Mouse (Mus musculus): ENCODE results near the gene Wdr43.

The Wdr43 gene

GRCm38 (mm10) chr17:71707715-71708114 lies 92.0 kb downstream of the Wdr43 start:
- no peak for DNase-seq

Measured in right cerebral cortex, postnatal 14 days (tissue).